Mouse (Mus musculus) G1E (cell line): ENCODE measurements around the gene Cox17.

Source experiments
- CTCF ChIP-seq: IDR thresholded peaks from 2 replicates; pipeline ENCODE4 v1.5.1; 2012; ENCODE audit warnings: low read depth, low read length, inconsistent platforms, mixed read lengths
- GATA1 ChIP-seq: IDR thresholded peaks from 2 replicates; pipeline ENCODE4 v1.6.1; 2012; ENCODE audit warnings: borderline replicate concordance, low read length, inconsistent platforms, mixed read lengths
- TAL1 ChIP-seq: conservative IDR thresholded peaks from 2 replicates; pipeline ENCODE4 v1.6.1; 2012; ENCODE audit warnings: low read depth, low read length, inconsistent platforms, mixed read lengths

DNA sequence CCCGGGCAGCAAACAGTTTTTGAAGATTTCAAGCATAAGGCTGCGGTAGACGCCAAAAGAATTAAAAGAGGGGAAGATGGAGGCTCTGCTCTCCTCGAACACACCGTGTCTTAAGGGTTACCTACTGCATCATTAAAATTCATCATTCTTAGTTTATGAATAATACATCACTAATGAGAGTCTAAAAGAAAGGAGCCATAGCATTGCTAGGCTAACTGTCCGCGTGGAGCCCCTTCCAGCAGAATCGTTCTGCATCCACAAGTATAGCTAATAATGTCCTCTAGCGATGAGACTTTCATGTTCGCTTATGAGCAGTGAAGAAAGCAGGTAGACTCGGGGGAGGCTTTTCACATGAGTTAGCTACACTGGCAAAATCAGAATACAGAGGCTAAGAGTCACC lies 38.6 kb upstream of the Cox17 start:
- TF ChIP-seq GATA1 (no peak), CTCF (no peak), TAL1 (no peak)
